8 mouse cellular contexts compared by ENCODE assay signal in the genomic region with DNA sequence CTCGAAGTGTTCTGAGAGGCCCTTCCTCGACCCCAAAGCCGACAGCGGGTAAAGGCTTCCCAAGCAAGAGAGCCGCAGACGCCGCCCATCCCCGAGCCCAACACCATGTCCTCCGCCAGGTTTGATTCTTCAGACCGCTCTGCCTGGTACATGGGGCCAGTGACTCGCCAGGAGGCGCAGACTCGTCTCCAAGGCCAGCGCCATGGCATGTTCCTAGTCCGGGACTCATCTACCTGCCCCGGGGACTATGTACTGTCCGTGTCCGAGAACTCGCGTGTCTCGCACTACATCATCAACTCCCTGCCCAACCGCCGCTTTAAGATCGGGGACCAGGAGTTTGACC. TPM values are rescaled to one million over a fixed set of nuclear protein-coding genes. Genes with fewer than 3 reads are reported as not detected.
DNase-seq lines count a peak whose midpoint lies in the region; ATAC-seq lines count a peak whose summit lies in the region.

No protein-coding gene starts in this region.

- H3K27ac ChIP-seq in stomach, embryonic 16.5 days (ENCODE audit: low read length): peak overlapping the region; percentile 96

- peak; percentile 42 for DNase-seq in layer of hippocampus, adult 11-12 months (ENCODE audit: low spot score)
- DNase-seq in layer of hippocampus, postnatal 10 days (ENCODE audit: low spot score in 2 of 2): no peak
- peak; percentile 61 for DNase-seq in NIH3T3 (ENCODE audit: low read depth)
- DNase-seq in embryo, embryonic 11 days: peak; percentile 63
- DNase-seq in left cerebral cortex, adult 18-20 months (ENCODE audit: low spot score in 2 of 2): peak; percentile 29 to 52

- H3K9me3 ChIP-seq in stomach, embryonic 16.5 days (replicated peaks; ENCODE audit: control insufficient read depth, low read length): no peaks in the 10 kb centered on the region

- peak overlapping the region; percentile 93 for H3K4me3 ChIP-seq in stomach, embryonic 16.5 days (replicated peaks; ENCODE audit: low read length)

- H3K4me1 ChIP-seq in stomach, embryonic 16.5 days (ENCODE audit: control insufficient read depth, insufficient read depth, low read length): peaks cover 14% of the 10 kb centered on the region

- ATAC-seq in hematopoietic stem cell, adult 5-6 weeks (replicated peaks in 1 of 2; ENCODE audit: insufficient read depth in 1 of 2, low FRiP score in 2 of 2, low TSS enrichment in 1 of 2, low read depth in 1 of 2, poor library complexity in 2 of 2, severe bottlenecking in 2 of 2): peak; percentile 13 to 18; a peak in 2 of 4 replicates
- ATAC-seq in megakaryocyte, adult 5-6 weeks (ENCODE audit: poor library complexity, severe bottlenecking): peak; percentile 34
- peak; percentile 22 for ATAC-seq in stomach, embryonic 16.5 days (ENCODE audit: insufficient read depth, low FRiP score)

- 0% methylated on average over 24 of the region's 24 CpGs for WGBS in stomach, embryonic 16.5 days

- H3K9ac ChIP-seq in stomach, embryonic 16.5 days (ENCODE audit: low read length): peak overlapping the region; percentile 97

- peaks cover 12% of the 10 kb centered on the region for H3K36me3 ChIP-seq in stomach, embryonic 16.5 days (ENCODE audit: control insufficient read depth, insufficient read depth, low read length)

- H3K4me2 ChIP-seq in stomach, embryonic 16.5 days (ENCODE audit: low read depth, low read length): peak overlapping the region; percentile 78

- no peaks in the 10 kb centered on the region for H3K27me3 ChIP-seq in stomach, embryonic 16.5 days (ENCODE audit: control insufficient read depth, insufficient read depth, low read length)

RNA-seq across cellular contexts. Expression of gene Crkl, which starts 0.6 kb away (rescaled TPM):
- 10 to 100 TPM; 34.3 to 36.0 TPM for total RNA-seq in layer of hippocampus, postnatal 10 days (2021)
- total RNA-seq in hematopoietic stem cell, adult 5-6 weeks (2017): 27.4 and 35.1 TPM in 2 replicates
- 10 to 100 TPM; 37.0 to 39.8 TPM for total RNA-seq in left cerebral cortex, adult 18-20 months (2021)
- 25.4 and 29.5 TPM in 2 replicates for total RNA-seq in megakaryocyte, adult 5-6 weeks (2015)
- total RNA-seq in megakaryocyte, adult 5-6 weeks (2017): 25.9 and 26.5 TPM in 2 replicates
- polyA plus RNA-seq in stomach, embryonic 16.5 days (2015; fragmentation: Nextera tagmentation; extraction: Ambion mirVana): 51.2 and 53.1 TPM in 2 replicates

RNA-seq across cellular contexts. Expression of gene Aifm3, which starts 37.1 kb away (rescaled TPM):
- total RNA-seq in layer of hippocampus, postnatal 10 days (2021): 10 to 100 TPM; 36.4 to 39.9 TPM
- 0.05 TPM in 1 of 2 replicates, not detected in the other for total RNA-seq in hematopoietic stem cell, adult 5-6 weeks (2017)
- total RNA-seq in left cerebral cortex, adult 18-20 months (2021): 100 to 1,000 TPM; 129 to 153 TPM
- not detected in 2 replicates for total RNA-seq in megakaryocyte, adult 5-6 weeks (2015)
- total RNA-seq in megakaryocyte, adult 5-6 weeks (2017): not detected in 2 replicates
- polyA plus RNA-seq in stomach, embryonic 16.5 days (2015; fragmentation: Nextera tagmentation; extraction: Ambion mirVana): 2.1 and 3.1 TPM in 2 replicates

RNA-seq across cellular contexts. Expression of gene Pi4ka, which starts 46.2 kb away (rescaled TPM):
- total RNA-seq in layer of hippocampus, postnatal 10 days (2021): 100 to 1,000 TPM; 174 to 177 TPM
- total RNA-seq in hematopoietic stem cell, adult 5-6 weeks (2017): 42.2 and 46.0 TPM in 2 replicates
- 100 to 1,000 TPM; 350 to 352 TPM for total RNA-seq in left cerebral cortex, adult 18-20 months (2021)
- total RNA-seq in megakaryocyte, adult 5-6 weeks (2015): 51.5 and 77.1 TPM in 2 replicates
- 34.2 and 44.7 TPM in 2 replicates for total RNA-seq in megakaryocyte, adult 5-6 weeks (2017)
- polyA plus RNA-seq in stomach, embryonic 16.5 days (2015; fragmentation: Nextera tagmentation; extraction: Ambion mirVana): 32.7 and 35.7 TPM in 2 replicates

RNA-seq across cellular contexts. Expression of gene Snap29, which starts 46.6 kb away (rescaled TPM):
- total RNA-seq in layer of hippocampus, postnatal 10 days (2021): 10 to 100 TPM; 30.8 to 31.9 TPM
- total RNA-seq in hematopoietic stem cell, adult 5-6 weeks (2017): 19.8 and 23.1 TPM in 2 replicates
- total RNA-seq in left cerebral cortex, adult 18-20 months (2021): 10 to 100 TPM; 22.0 to 23.5 TPM
- total RNA-seq in megakaryocyte, adult 5-6 weeks (2015): 29.6 and 35.1 TPM in 2 replicates
- total RNA-seq in megakaryocyte, adult 5-6 weeks (2017): 36.0 and 38.7 TPM in 2 replicates
- 19.4 and 20.9 TPM in 2 replicates for polyA plus RNA-seq in stomach, embryonic 16.5 days (2015; fragmentation: Nextera tagmentation; extraction: Ambion mirVana)

RNA-seq across cellular contexts. Expression of gene Lztr1, which starts 56.1 kb away (rescaled TPM):
- 100 to 1,000 TPM; 182 to 188 TPM for total RNA-seq in layer of hippocampus, postnatal 10 days (2021)
- total RNA-seq in hematopoietic stem cell, adult 5-6 weeks (2017): 36.3 and 60.6 TPM in 2 replicates
- 100 to 1,000 TPM; 161 to 171 TPM for total RNA-seq in left cerebral cortex, adult 18-20 months (2021)
- total RNA-seq in megakaryocyte, adult 5-6 weeks (2015): 19.2 and 27.7 TPM in 2 replicates
- total RNA-seq in megakaryocyte, adult 5-6 weeks (2017): 38.1 and 49.8 TPM in 2 replicates
- 89.4 and 90.8 TPM in 2 replicates for polyA plus RNA-seq in stomach, embryonic 16.5 days (2015; fragmentation: Nextera tagmentation; extraction: Ambion mirVana)

Comparison
In these comparisons a context has a peak if more than half of its experiments do, and no peak if none do; other contexts are left out.
1. DNase-seq: peak in layer of hippocampus, adult 11-12 months (single experiment), NIH3T3 (single experiment), embryo, embryonic 11 days (single experiment) and left cerebral cortex, adult 18-20 months (2 of 2); none in layer of hippocampus, postnatal 10 days (0 of 2).
2. RNA of gene Aifm3, which starts 37.1 kb away (total RNA-seq): 129 to 153 TPM in left cerebral cortex, adult 18-20 months and 36.4 to 39.9 TPM in layer of hippocampus, postnatal 10 days; 0.05 TPM in hematopoietic stem cell, adult 5-6 weeks and not detected in megakaryocyte, adult 5-6 weeks; every median in the first group is over 10 times any median in the second.
3. Peak in every context shown above with its lines, with median percentiles within 50 percentile points of each other: ATAC-seq.